Mouse (Mus musculus) heart, adult 2 months (tissue): ENCODE data around the gene Magi3.

Experiments
- CTCF ChIP-seq: fragments of 200-600 bp; IDR thresholded peaks from 2 replicates; pipeline ENCODE4 v1.8.1; 2022; ENCODE audit warnings: antibody characterized with exemption, mild to moderate bottlenecking, moderate library complexity
- EP300 ChIP-seq: fragments of 200-500 bp; IDR thresholded peaks from 2 replicates; pipeline ENCODE4 v1.6.1; 2011; ENCODE audit warnings: low read depth, low read length, control low read depth; ENCODE audit not compliant: insufficient read depth

DNA sequence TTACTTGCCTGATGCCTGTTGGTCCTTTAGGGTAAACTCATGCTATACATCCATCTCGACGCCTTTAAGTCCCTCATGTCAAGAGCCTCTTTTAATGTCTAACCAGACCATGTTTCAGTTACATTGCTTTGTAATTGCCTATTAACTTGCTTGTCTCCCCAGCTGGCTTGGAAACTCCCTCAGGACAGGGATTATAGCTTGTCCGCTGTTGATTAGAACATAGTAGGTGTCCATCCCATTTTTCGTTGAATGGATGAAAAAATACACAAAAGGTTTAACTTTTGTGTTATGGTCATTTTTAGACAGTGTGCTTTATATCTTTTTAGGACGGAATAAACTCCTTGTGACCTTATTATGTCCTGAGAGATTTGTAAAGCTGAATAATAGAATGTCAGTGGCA is 40.0 kb upstream of the Magi3 start:
- TF ChIP-seq EP300: no peak
- no peak for TF ChIP-seq CTCF
